Mouse (Mus musculus) embryonic facial prominence, embryonic 10.5 days (tissue): Measurements from ENCODE around the gene Mrpl2. TPM values are rescaled to one million over a fixed set of nuclear protein-coding genes. Genes with fewer than 3 reads are reported as not detected.

Source experiments
- DNase-seq: peaks from one replicate; pipeline ENCODE4 v3.0.0-alpha.2; 2017; ENCODE audit warnings: low spot score
- H3K27ac ChIP-seq: fragments of 300-500 bp; sonication (generic); replicated peaks from 2 replicates; pipeline ENCODE4 v1.5.1; 2016; ENCODE audit warnings: mild to moderate bottlenecking
- H3K27me3 ChIP-seq: fragments of 300-500 bp; sonication (generic); replicated peaks from 2 replicates; pipeline ENCODE4 v1.6.1; 2016; ENCODE audit warnings: low read depth, mild to moderate bottlenecking; ENCODE audit not compliant: poor library complexity, severe bottlenecking
- H3K36me3 ChIP-seq: fragments of 300-500 bp; sonication (generic); replicated peaks from 2 replicates; pipeline ENCODE4 v1.6.1; 2016; ENCODE audit warnings: mild to moderate bottlenecking, moderate library complexity
- H3K4me1 ChIP-seq: fragments of 300-500 bp; sonication (generic); 2 replicates; pipeline ENCODE4 v1.6.1; 2016
- H3K4me3 ChIP-seq: fragments of 300-500 bp; sonication (generic); 2 replicates; pipeline ENCODE4 v1.5.1; 2016; ENCODE audit warnings: mild to moderate bottlenecking, moderate library complexity
- H3K9me3 ChIP-seq: fragments of 300-500 bp; sonication (generic); 2 replicates; pipeline ENCODE4 v1.6.1; 2016; ENCODE audit warnings: mild to moderate bottlenecking
- WGBS: fragments of 180-500 bp; shearing (Covaris S2); methylation state at CpG from one replicate; pipeline ENCODE4 v1.1.7; 2016; 5-methylcytosine and 5-hydroxymethylcytosine counted together
- polyA plus RNA-seq: library from polyadenylated mRNA; unstranded; fragments of >200 nt; fragmentation: Nextera tagmentation; extraction: Ambion mirVana; gene quantifications from 2 replicates; pipeline ENCODE4 v1.2.1, GENCODE M21; 2016

Gene Mrpl2
- polyA plus RNA-seq, 1 experiment from 2014 or later = 124 TPM

DNA sequence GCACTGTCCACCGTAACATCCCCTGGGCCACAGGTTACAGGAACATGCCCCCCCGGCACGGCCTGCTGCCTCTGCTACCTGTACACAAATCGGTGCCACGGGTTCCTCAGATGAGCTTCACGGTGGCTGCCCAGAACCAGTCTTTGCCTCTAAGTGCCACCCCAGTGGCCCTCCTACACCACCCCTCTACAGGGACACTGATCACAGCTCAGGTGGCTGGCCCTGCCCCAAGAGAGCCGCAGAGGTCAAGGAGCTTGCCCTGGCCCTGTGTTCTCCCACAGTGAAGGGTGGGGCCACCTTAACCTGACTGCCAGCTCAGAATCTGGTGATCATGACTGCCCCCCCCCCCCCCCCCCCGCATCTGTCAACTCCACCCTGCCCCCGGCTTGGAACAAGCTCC is 32.4 kb downstream of the Mrpl2 start, which contains the start of gene Mea1:
Gene Mea1 (plus strand): TSS at position 378 of the 400 bp plus-strand sequence.
- DNase-seq = no peak
- H3K4me3 ChIP-seq = peak within 1 kb of the TSS; percentile 74
- H3K36me3 ChIP-seq = peaks cover 56% of the 10 kb centered on the region
- WGBS = 93% methylated on average over 8 of the region's 9 CpGs
- H3K27ac ChIP-seq = peak within 1 kb of the TSS; percentile 86
- no peaks in the 10 kb centered on the region for H3K9me3 ChIP-seq
- no peaks in the 10 kb centered on the region for H3K27me3 ChIP-seq
- peaks cover 55% of the 10 kb centered on the region for H3K4me1 ChIP-seq

DNA sequence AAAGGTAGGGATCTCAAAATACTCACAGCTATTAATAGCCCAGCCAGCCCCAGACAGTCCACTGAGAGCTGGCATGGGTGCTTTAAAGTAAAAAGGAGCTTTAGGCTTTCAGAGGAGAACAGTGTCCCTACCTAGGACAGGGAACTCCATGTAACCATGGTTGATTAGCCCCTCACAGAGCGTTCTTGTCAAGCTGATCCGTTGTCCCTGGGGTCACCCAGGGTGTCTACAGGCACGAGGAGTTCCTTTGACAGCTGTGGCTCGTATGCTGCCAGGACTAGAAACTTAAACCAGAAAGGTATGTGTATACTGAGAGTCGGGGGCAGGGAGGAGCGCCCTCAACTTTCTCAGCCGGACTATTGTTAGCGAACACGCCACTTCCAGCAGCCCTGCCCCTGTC is 32.9 kb downstream of the Mrpl2 start:
- peaks cover 53% of the 10 kb centered on the region for H3K4me1 ChIP-seq
- DNase-seq = no peak
- H3K36me3 ChIP-seq = peaks cover 61% of the 10 kb centered on the region
- H3K27me3 ChIP-seq = no peaks in the 10 kb centered on the region
- H3K4me3 ChIP-seq = peak overlapping the region; percentile 74
- H3K27ac ChIP-seq = peak overlapping the region; percentile 86
- no peaks in the 10 kb centered on the region for H3K9me3 ChIP-seq
- WGBS = 49% methylated on average over 9 of the region's 9 CpGs

DNA sequence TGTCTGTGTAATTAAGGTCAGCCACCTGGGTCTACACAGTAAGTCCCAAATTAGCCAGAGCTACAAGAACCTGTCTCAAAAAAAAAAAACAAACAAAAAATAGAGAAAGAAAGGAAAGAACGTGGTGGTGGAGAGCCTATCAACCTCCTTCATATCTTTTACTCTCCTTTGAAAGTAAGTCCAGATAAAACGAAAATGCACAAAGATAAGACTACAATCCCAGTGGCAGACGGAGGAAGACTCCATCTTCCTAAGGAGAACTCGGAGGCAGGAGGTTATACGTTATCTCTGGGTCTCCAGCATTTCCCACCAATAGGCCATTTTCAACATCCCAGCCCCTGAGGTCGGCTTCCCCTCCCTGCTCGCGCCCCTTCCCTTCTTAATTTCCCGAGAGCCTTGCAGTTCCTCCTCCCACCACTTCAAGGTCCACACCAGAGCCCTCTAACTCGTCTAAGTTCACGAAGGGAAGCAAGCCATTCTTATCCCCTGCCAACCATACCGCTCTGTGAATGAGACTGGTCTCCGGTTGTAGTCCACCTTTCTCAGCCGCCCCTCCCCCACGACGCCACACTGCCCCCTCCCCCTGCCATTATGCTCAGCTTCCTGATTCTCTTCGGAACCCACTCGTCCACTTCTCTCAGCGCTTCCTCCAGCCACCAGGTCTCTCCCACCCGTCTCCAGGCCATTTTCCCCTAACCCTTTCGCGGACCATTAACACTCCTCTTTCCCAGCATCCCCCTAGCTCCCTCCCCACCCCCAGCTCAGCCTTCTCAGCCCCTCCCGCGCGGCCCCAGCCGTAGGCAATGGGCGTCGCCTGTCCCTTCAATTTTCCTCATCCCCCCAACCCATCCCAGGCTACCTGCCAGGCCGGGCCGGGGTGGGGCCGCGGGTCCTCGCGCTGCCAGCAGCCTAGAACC is 34.1 kb downstream of the Mrpl2 start:
- no peaks in the 10 kb centered on the region for H3K9me3 ChIP-seq
- H3K4me3 ChIP-seq = peak overlapping the region; percentile 74
- peaks cover 67% of the 10 kb centered on the region for H3K36me3 ChIP-seq
- peak overlapping the region; percentile 86 for H3K27ac ChIP-seq
- peaks cover 43% of the 10 kb centered on the region for H3K4me1 ChIP-seq
- H3K27me3 ChIP-seq = no peaks in the 10 kb centered on the region
- DNase-seq = peak; percentile 79
- WGBS = under 1% methylated on average over 34 of the region's 34 CpGs

DNA sequence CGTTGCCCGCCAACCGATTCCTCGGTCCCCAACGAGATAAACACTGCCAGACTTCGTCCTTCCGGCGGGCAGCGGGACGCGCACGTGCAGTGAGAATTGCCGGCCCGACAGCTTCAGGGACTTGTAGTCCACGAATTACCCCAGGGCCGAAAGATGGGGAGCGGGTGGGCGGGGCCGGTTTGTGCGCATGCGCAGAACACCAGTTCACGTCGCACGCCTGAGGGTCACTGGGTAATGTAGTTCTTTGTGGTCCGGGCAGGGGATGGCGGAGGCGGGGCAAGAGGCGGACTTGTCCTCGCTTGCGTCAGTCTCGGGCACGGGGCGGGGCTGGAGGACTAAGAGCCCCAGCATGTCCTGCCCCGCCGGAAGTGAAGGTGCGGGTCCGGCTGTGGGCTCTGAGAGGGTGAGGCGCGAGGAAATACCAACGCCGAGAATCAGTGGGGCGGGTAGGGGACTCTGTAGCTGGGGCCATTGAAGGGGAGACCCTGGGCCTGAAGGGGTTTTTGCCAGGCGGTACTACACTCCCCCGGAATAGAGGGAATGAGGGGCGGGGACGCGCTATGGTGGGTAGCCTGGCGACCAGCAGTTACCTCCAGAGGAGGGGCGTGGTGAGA is 34.8 kb downstream of the Mrpl2 start, which contains the start of gene Klhdc3:
Gene Klhdc3 (minus strand): TSS at position 155 of the 614 bp plus-strand sequence.
- no peaks in the 10 kb centered on the region for H3K27me3 ChIP-seq
- H3K9me3 ChIP-seq = no peaks in the 10 kb centered on the region
- H3K4me3 ChIP-seq = peak within 1 kb of the TSS; percentile 74
- peaks cover 38% of the 10 kb centered on the region for H3K4me1 ChIP-seq
- peaks cover 67% of the 10 kb centered on the region for H3K36me3 ChIP-seq
- WGBS = under 1% methylated on average over 49 of the region's 49 CpGs
- H3K27ac ChIP-seq = peak within 1 kb of the TSS; percentile 86
- DNase-seq = peak; percentile 100

DNA sequence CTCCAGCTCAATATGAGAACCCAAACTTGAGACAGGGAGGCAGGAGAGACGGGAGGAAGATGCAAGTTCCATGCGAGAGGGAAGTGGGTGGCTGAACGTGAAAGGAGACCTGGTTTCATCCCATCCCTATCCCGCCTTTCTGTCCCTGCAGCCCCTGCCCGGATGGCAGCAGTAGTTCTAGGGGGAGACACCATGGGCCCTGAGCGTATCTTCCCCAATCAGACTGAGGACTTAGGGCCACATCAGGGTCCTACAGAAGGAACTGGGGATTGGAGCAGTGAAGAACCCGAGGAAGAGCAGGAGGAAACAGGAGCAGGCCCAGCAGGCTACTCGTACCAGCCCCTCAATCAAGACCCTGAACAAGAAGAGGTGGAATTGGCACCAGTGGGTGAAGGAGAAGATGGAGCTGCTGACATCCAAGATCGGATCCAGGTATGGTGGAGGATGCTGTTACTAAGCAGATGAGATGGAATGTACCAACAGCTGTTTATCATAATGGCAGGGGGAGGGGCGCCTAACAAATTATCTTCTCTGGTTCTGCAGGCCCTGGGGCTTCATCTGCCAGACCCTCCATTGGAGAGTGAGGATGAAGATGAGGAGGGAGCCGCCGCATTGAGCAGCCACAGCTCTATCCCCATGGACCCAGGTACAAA is 35.6 kb downstream of the Mrpl2 start:
- Histone ChIP-seq H3K9me3 (no peaks in the 10 kb centered on the region), H3K36me3 (peaks cover 67% of the 10 kb centered on the region), H3K27ac (peak overlapping the region; percentile 86), H3K4me3 (peak overlapping the region; percentile 74), H3K4me1 (peaks cover 38% of the 10 kb centered on the region), H3K27me3 (no peaks in the 10 kb centered on the region)
- peak; percentile 23 for DNase-seq
- WGBS = 24% methylated on average over 12 of the region's 12 CpGs

DNA sequence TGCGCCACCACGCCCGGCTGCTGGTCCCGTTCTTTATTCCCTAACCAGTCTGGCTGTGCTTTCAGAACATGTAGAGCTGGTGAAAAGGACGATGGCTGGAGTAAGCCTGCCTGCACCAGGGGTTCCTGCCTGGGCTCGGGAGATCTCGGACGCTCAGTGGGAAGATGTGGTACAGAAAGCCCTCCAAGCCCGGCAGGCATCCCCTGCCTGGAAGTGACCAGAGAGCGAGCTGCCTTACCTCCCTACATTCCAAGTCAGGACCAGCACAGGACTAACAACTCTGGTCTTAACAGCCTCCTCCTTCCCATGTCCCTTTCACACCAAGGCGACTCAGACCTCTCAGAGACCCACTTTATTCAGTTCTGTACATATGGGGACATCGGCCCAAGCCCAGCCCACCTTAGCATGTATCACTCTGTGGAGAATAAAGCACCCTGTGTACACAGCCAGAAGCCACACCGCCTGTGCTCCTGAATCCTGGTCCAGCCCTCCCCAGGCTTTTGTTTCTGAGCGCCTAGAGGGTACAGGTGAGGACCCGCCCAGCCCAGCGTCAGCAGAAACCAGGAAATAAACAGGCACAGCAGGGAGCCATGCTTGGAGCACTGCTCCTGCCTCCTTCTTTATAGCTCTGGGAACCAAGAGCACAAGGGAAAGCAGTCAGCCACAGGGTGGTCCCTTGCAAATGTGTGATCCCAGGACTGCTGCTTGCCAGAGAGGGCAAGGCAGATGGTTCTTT is 36.8 kb downstream of the Mrpl2 start:
- WGBS = 83% methylated on average over 16 of the region's 16 CpGs
- DNase-seq = no peak
- Histone ChIP-seq H3K4me3 (no peak overlapping the region), H3K9me3 (no peaks in the 10 kb centered on the region), H3K27ac (no peak overlapping the region), H3K27me3 (no peaks in the 10 kb centered on the region), H3K4me1 (peaks cover 37% of the 10 kb centered on the region), H3K36me3 (peaks cover 67% of the 10 kb centered on the region)

DNA sequence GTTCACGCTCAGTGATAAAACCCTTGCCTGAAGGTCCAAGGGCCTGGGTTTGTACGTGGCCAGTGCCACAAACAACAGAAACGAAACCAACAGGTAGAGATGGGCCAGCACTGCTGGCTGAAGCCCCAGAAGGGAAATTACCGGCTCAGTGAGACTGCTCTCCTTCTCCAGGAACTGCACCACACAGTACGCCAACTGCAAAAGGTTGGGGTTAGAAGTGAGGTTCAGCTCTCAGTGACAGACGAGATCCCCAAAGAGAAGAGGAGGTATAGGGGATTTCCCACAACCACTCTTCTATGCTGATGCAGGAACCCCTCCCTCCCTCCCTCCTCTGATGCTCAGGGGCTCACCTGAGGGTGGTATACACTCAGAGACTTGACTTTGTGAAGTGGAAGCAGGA is 39.9 kb downstream of the Mrpl2 start:
- peaks cover 79% of the 10 kb centered on the region for H3K36me3 ChIP-seq
- no peaks in the 10 kb centered on the region for H3K9me3 ChIP-seq
- no peak overlapping the region for H3K27ac ChIP-seq
- H3K4me1 ChIP-seq = peaks cover 12% of the 10 kb centered on the region
- no peak for DNase-seq
- no peaks in the 10 kb centered on the region for H3K27me3 ChIP-seq
- WGBS = 91% methylated on average over 6 of the region's 6 CpGs
- no peak overlapping the region for H3K4me3 ChIP-seq

DNA sequence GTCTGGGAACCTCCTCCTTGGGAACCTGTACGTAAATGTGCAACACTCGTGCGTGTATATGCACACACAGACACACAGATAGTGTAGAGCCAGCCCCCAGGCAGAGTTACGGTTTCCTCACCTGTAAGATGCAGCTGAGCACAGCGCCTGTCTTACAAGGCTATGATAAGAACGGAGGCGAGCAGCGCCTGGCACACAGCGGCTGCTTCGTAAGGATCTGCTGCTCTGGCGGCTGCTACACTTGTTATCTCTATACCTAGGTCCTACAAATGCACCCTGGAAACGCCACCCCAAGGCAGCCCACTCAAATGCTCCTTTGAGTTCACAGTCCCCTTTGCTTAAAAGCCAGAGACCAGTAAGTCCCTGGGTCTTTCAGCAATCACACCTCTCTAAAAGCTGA is 44.6 kb downstream of the Mrpl2 start:
- Histone ChIP-seq H3K4me1 (no peaks in the 10 kb centered on the region), H3K27ac (no peak overlapping the region), H3K27me3 (no peaks in the 10 kb centered on the region), H3K9me3 (no peaks in the 10 kb centered on the region), H3K36me3 (peaks cover 80% of the 10 kb centered on the region), H3K4me3 (no peak overlapping the region)
- WGBS = 94% methylated on average over 12 of the region's 12 CpGs
- no peak for DNase-seq

DNA sequence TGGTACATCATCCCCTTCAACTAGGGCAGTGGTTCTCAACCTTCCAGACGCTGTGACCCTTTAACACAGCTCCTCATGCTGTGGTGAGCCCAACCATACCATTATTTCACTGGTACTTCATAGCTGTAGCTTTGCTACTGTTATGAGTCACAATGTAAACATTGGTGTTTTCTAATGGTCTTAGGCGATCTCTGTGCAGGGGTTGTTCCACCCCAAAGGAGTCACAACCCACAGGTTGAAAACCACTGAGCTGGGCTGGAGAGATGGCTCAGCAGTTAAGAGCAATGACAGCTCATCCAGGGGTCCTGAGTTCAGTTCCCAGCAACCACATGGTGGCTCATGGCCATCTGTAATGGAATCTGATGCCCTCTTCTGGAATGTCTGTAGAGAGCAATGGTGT is 45.4 kb downstream of the Mrpl2 start:
- Histone ChIP-seq H3K27me3 (no peaks in the 10 kb centered on the region), H3K4me3 (no peak overlapping the region), H3K9me3 (no peaks in the 10 kb centered on the region), H3K36me3 (peaks cover 80% of the 10 kb centered on the region), H3K4me1 (no peaks in the 10 kb centered on the region), H3K27ac (no peak overlapping the region)
- whole genome bisulfite sequencing = 91% methylated on average over 2 of the region's 2 CpGs
- DNase-seq = no peak

DNA sequence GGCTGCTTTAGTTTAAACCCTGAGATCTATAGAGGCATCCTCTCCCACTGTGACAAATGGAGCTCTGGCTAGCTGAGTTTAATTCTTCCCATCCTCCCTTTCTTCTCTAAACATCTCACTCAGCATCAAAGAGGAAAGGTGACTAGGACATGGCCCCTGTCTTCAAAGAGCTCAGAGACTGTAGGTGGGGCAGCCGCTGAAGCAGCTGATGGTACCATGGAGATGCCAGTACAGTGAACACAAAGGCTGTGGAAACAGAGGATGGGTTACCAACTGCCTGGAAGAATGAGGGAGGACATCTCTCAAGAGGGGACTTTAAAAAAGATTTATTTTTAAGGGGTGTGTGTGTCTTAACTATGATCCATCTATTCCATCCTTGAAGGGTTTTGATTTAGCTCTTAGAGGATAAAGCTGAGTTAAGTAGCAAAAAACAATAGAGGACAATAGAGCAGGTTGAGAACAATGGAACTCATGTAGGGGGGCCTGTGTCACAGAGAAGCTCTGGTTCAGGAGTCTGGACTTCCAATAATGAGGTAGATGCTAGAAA is 48.6 kb downstream of the Mrpl2 start:
- Histone ChIP-seq H3K27me3 (no peaks in the 10 kb centered on the region), H3K4me3 (no peak overlapping the region), H3K36me3 (peaks cover 83% of the 10 kb centered on the region), H3K4me1 (no peaks in the 10 kb centered on the region), H3K27ac (no peak overlapping the region), H3K9me3 (no peaks in the 10 kb centered on the region)
- 85% methylated on average over 1 of the region's 1 CpGs for WGBS
- DNase-seq = no peak

DNA sequence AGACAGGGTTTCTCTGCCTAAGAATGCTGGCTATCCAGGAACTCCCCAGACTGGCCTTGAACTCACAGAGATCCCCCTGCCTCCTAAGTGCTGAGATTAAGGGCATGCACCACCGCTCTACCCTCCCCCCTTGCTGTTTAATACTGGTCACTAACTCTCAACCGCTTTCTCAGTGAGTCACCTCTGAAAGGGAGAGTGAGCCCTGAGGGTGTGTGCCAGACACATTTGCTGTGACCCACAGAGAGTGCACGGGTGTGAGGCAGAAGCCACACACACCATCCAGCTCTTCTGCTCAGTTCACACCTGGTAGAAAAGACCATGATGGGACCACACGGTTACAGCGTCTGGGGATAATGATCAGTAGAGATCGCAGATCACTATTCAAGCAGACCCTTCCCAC is 52.5 kb downstream of the Mrpl2 start:
- no peaks in the 10 kb centered on the region for H3K9me3 ChIP-seq
- H3K4me3 ChIP-seq = no peak overlapping the region
- H3K36me3 ChIP-seq = peaks cover 78% of the 10 kb centered on the region
- no peak overlapping the region for H3K27ac ChIP-seq
- H3K27me3 ChIP-seq = no peaks in the 10 kb centered on the region
- WGBS = 90% methylated on average over 6 of the region's 6 CpGs
- peaks cover 22% of the 10 kb centered on the region for H3K4me1 ChIP-seq
- DNase-seq = no peak

DNA sequence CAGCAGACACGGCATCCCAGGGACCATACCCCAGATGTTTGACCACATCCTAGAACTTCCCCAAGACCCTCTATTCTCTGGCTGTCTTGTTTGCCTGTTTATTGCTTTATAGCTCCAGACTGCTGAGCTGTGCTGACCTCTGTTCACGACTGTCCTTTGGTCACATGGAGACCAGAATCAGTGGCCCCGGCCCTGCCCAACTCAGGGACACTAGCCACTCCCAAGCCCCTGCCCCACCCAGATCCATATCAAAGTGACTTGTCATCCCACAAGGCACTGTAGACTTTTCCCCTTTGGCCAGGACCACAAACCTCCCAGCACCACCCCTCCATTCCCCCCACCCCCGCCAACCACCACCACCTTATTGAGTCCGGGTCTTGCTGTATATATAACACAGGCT is 53.2 kb downstream of the Mrpl2 start:
- WGBS = 88% methylated on average over 5 of the region's 5 CpGs
- Histone ChIP-seq H3K36me3 (peaks cover 73% of the 10 kb centered on the region), H3K9me3 (no peaks in the 10 kb centered on the region), H3K4me3 (no peak overlapping the region), H3K27me3 (no peaks in the 10 kb centered on the region), H3K27ac (no peak overlapping the region), H3K4me1 (peaks cover 29% of the 10 kb centered on the region)
- DNase-seq = no peak
